Mouse (Mus musculus) midbrain, embryonic 14.5 days (tissue): ENCODE measurements at regions not wholly inside any gene's neighbourhood (a gene's known extent, or its start where the extent isn't known, plus 50 kb on each side); places are given as distances from the start of the nearest gene placed in this dataset.

Experiments
- ATAC-seq: fragments of 200-750 bp; cut with Nextera tagmentation; 2 replicates; pipeline ENCODE4 v1.8.0; 2017; ENCODE audit warnings: moderate number of reproducible peaks, moderate library complexity; ENCODE audit not compliant: low FRiP score, low TSS enrichment
- DNase-seq: peaks from one replicate; pipeline ENCODE4 v3.0.0-alpha.2; 2015
- H3K27ac ChIP-seq: fragments of 300-500 bp; sonication (generic); replicated peaks from 2 replicates; pipeline ENCODE4 v1.5.1; 2014; ENCODE audit warnings: mild to moderate bottlenecking, low read depth, low read length, moderate library complexity
- H3K27me3 ChIP-seq: fragments of 300-500 bp; sonication (generic); 2 replicates; pipeline ENCODE4 v1.6.1; 2014; ENCODE audit warnings: low read length, control low read depth, mixed read lengths; ENCODE audit not compliant: control insufficient read depth, insufficient read depth
- H3K36me3 ChIP-seq: fragments of 300-500 bp; sonication (generic); 2 replicates; pipeline ENCODE4 v1.6.1; 2014; ENCODE audit warnings: low read length, control low read depth; ENCODE audit not compliant: control insufficient read depth, insufficient read depth
- H3K4me1 ChIP-seq: fragments of 300-500 bp; sonication (generic); 2 replicates; pipeline ENCODE4 v1.6.1; 2014; ENCODE audit warnings: mild to moderate bottlenecking, antibody characterized with exemption, low read length, control low read depth; ENCODE audit not compliant: control insufficient read depth, insufficient read depth
- H3K4me2 ChIP-seq: fragments of 300-500 bp; sonication (generic); 2 replicates; pipeline ENCODE4 v1.6.1; 2014; ENCODE audit warnings: mild to moderate bottlenecking, low read length, moderate library complexity
- H3K4me3 ChIP-seq: fragments of 300-500 bp; sonication (generic); replicated peaks from 2 replicates; pipeline ENCODE4 v1.5.1; 2014; ENCODE audit warnings: low read depth, low read length
- H3K9ac ChIP-seq: fragments of 300-500 bp; sonication (generic); replicated peaks from 2 replicates; pipeline ENCODE4 v1.6.1; 2014; ENCODE audit warnings: mild to moderate bottlenecking, low read length, moderate library complexity
- H3K9me3 ChIP-seq: fragments of 300-500 bp; sonication (generic); 2 replicates; pipeline ENCODE4 v1.6.1; 2016; ENCODE audit warnings: low read length, control low read depth, mixed read lengths; ENCODE audit not compliant: control insufficient read depth
- WGBS: fragments of 180-500 bp; shearing (Covaris S2); extraction: QIAGEN DNeasy Blood & Tissue Kit; methylation state at CpG from one replicate; pipeline ENCODE4 v1.1.7; 2014; 5-methylcytosine and 5-hydroxymethylcytosine counted together

GRCm38 (mm10) chr17:50373496-50374141, 80.2 kb upstream of the Dazl start:
- DNase-seq (no peak), ATAC-seq (no peak)
- Histone ChIP-seq H3K27me3 (no peaks in the 10 kb centered on the region), H3K4me2 (no peak overlapping the region), H3K27ac (no peak overlapping the region), H3K9ac (no peak overlapping the region), H3K4me3 (no peak overlapping the region), H3K9me3 (no peaks in the 10 kb centered on the region), H3K4me1 (no peaks in the 10 kb centered on the region), H3K36me3 (no peaks in the 10 kb centered on the region)
- WGBS: 84% methylated on average over 5 of the region's 5 CpGs

DNA sequence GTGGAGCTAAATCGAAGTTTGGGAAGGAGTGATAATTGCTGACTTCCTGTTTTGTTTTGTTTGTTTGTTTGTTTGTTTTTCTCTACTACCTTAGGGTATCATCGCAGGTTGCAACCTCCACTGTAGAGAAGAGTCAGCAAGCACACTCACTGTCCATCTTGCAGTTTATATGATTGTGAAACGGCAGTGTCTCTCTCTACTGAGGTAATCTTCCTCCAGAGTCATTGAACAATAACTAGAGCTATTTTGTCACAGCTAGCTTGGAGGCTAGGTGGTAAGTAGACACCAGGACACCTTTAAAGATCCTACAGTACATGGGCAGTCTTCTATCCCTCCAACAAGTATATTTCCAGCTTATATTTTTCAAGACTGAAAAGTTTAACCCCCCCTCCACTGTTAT, 82.0 kb upstream of the Dazl start:
- Histone ChIP-seq H3K4me2 (no peak overlapping the region), H3K9me3 (no peaks in the 10 kb centered on the region), H3K27ac (no peak overlapping the region), H3K4me3 (no peak overlapping the region), H3K27me3 (no peaks in the 10 kb centered on the region), H3K9ac (no peak overlapping the region), H3K4me1 (no peaks in the 10 kb centered on the region), H3K36me3 (no peaks in the 10 kb centered on the region)
- no peak for DNase-seq
- ATAC-seq: no peak
- WGBS: 88% methylated on average over 3 of the region's 3 CpGs

GRCm38 (mm10) chr17:50376708-50377107, 83.3 kb upstream of the Dazl start:
- 95% methylated on average over 8 of the region's 8 CpGs for WGBS
- Histone ChIP-seq H3K36me3 (no peaks in the 10 kb centered on the region), H3K9ac (no peak overlapping the region), H3K4me1 (no peaks in the 10 kb centered on the region), H3K4me2 (no peak overlapping the region), H3K27ac (no peak overlapping the region), H3K4me3 (no peak overlapping the region), H3K27me3 (no peaks in the 10 kb centered on the region), H3K9me3 (no peaks in the 10 kb centered on the region)
- DNase-seq (no peak), ATAC-seq (no peak)

GRCm38 (mm10) chr17:50378141-50378727, 84.8 kb upstream of the Dazl start:
- no peak overlapping the region for H3K4me2 ChIP-seq
- no peak overlapping the region for H3K9ac ChIP-seq
- H3K4me3 ChIP-seq: no peak overlapping the region
- no peaks in the 10 kb centered on the region for H3K27me3 ChIP-seq
- no peaks in the 10 kb centered on the region for H3K36me3 ChIP-seq
- no peak overlapping the region for H3K27ac ChIP-seq
- DNase-seq: no peak
- H3K9me3 ChIP-seq: no peaks in the 10 kb centered on the region
- H3K4me1 ChIP-seq: no peaks in the 10 kb centered on the region
- 87% methylated on average over 3 of the region's 3 CpGs for WGBS
- ATAC-seq: no peak

DNA sequence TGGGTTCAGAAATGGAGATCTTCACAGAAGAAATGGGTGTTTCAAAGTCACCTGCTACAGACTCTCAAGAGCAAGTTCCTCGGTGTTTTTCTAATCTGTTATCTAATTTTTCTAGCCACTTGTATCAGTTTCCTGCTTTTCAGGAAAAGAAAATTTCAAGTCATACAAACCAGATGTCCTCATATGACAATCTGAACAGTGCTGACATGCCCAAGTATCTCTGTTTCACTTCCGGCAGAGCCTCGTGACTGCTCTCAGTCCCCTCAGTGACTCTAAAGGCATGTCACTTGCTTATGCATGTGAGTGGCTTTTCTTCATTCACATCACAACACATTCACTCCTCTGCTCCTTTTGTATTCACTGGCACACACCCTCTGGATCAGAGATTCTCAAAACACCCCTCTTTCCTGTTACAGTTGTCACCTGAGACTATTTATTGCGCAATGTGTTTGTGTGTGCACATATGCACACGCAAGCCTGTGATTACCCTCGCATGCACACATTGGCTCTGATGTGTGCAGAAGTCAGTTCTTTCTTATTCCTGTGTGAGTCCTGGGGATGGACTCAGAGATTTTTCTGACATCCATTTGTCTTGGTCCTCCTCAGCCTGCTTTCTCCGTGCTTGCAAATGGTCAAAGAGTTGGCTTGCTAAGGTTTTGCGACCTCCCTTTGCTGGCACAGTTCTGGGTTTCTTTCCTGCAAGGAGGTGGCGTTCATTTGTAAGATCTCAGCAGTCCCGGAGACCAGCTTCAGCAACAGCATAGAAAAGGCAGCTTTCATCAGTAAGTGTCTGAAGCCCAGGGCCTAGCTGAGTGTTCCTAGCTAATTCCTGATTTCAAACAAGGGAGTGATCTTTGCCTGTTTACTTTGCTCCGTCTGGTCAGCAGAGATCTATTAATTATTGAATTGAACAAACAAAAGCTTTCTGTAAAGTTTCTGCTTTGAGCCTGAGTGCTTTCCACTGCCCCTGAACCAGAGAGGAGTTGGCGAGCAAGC, 95.6 kb upstream of the Dazl start:
- no peak for DNase-seq
- no peaks in the 10 kb centered on the region for H3K27me3 ChIP-seq
- no peaks in the 10 kb centered on the region for H3K9me3 ChIP-seq
- H3K4me1 ChIP-seq: no peaks in the 10 kb centered on the region
- WGBS: 88% methylated on average over 12 of the region's 12 CpGs
- H3K4me3 ChIP-seq: no peak overlapping the region
- H3K36me3 ChIP-seq: no peaks in the 10 kb centered on the region
- H3K4me2 ChIP-seq: no peak overlapping the region
- no peak overlapping the region for H3K9ac ChIP-seq
- no peak for ATAC-seq
- H3K27ac ChIP-seq: no peak overlapping the region

- Histone ChIP-seq H3K4me1 (no peaks in the 10 kb centered on the region), H3K4me3 (no peak overlapping the region), H3K27me3 (no peaks in the 10 kb centered on the region), H3K36me3 (no peaks in the 10 kb centered on the region), H3K9ac (no peak overlapping the region), H3K27ac (no peak overlapping the region), H3K9me3 (no peaks in the 10 kb centered on the region), H3K4me2 (no peak overlapping the region)
- no peak for ATAC-seq
- DNase-seq: no peak
- WGBS: 84% methylated on average over 1 of the region's 1 CpGs
Observed at GRCm38 (mm10) chr17:50390151-50390550, 96.7 kb upstream of the Dazl start.

GRCm38 (mm10) chr17:50391207-50391606, 97.8 kb upstream of the Dazl start:
- no peak overlapping the region for H3K4me3 ChIP-seq
- 89% methylated on average over 4 of the region's 4 CpGs for WGBS
- no peaks in the 10 kb centered on the region for H3K9me3 ChIP-seq
- no peaks in the 10 kb centered on the region for H3K27me3 ChIP-seq
- H3K9ac ChIP-seq: no peak overlapping the region
- no peaks in the 10 kb centered on the region for H3K36me3 ChIP-seq
- no peak overlapping the region for H3K27ac ChIP-seq
- ATAC-seq (no peak), DNase-seq (no peak)
- H3K4me2 ChIP-seq: no peak overlapping the region
- no peaks in the 10 kb centered on the region for H3K4me1 ChIP-seq

DNA sequence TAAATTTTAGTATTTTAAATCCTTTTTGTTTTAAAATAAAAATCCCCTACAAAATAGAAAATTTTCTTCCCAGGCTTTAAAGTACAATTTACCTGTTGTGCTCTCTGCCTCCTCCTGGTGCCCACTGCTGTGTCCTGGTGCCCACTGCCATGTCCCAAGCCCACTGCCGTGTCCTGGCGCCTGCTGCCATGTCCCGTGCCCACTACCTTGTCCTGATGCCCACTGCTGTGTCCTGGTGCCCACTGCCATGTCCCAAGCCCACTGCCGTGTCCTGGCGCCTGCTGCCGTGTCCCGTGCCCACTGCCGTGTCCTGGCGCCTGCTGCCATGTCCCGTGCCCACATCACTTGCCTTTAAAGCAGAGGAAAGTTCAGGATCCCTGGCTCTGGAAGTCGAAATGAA, 98.6 kb upstream of the Dazl start:
- Histone ChIP-seq H3K36me3 (no peaks in the 10 kb centered on the region), H3K4me2 (no peak overlapping the region), H3K4me1 (no peaks in the 10 kb centered on the region), H3K9ac (no peak overlapping the region), H3K27ac (no peak overlapping the region), H3K4me3 (no peak overlapping the region), H3K9me3 (no peaks in the 10 kb centered on the region), H3K27me3 (no peaks in the 10 kb centered on the region)
- 93% methylated on average over 11 of the region's 11 CpGs for WGBS
- ATAC-seq (no peak), DNase-seq (no peak)
